Mouse (Mus musculus) neural tube, embryonic 13.5 days (tissue): Measurements from ENCODE around the gene Krt82. TPM values are rescaled to one million over a fixed set of nuclear protein-coding genes. Genes with fewer than 3 reads are reported as not detected.

ENCODE experiments used
- ATAC-seq: fragments of 200-750 bp; cut with Nextera tagmentation; 2 replicates; pipeline ENCODE4 v1.8.0; 2017; ENCODE audit warnings: low read depth, mild to moderate bottlenecking, moderate TSS enrichment, moderate library complexity
- H3K27ac ChIP-seq: fragments of 300-500 bp; sonication (generic); replicated peaks from 2 replicates; pipeline ENCODE4 v1.5.1; 2015; ENCODE audit warnings: moderate library complexity, mild to moderate bottlenecking, inconsistent platforms
- H3K27me3 ChIP-seq: fragments of 300-500 bp; sonication (generic); 2 replicates; pipeline ENCODE4 v1.6.1; 2015; ENCODE audit warnings: mild to moderate bottlenecking, inconsistent platforms
- H3K36me3 ChIP-seq: fragments of 300-500 bp; sonication (generic); 2 replicates; pipeline ENCODE4 v1.6.1; 2015; ENCODE audit warnings: mild to moderate bottlenecking, inconsistent platforms
- H3K4me1 ChIP-seq: fragments of 300-500 bp; sonication (generic); replicated peaks from 2 replicates; pipeline ENCODE4 v1.6.1; 2015; ENCODE audit warnings: inconsistent platforms
- H3K4me2 ChIP-seq: fragments of 300-500 bp; sonication (generic); 2 replicates; pipeline ENCODE4 v1.6.1; 2015; ENCODE audit warnings: inconsistent platforms, mild to moderate bottlenecking, moderate library complexity
- H3K4me3 ChIP-seq: fragments of 300-500 bp; sonication (generic); 2 replicates; pipeline ENCODE4 v1.5.1; 2015; ENCODE audit warnings: mild to moderate bottlenecking, inconsistent platforms
- H3K9ac ChIP-seq: fragments of 300-500 bp; sonication (generic); 2 replicates; pipeline ENCODE4 v1.6.1; 2015; ENCODE audit warnings: moderate library complexity, mild to moderate bottlenecking, inconsistent platforms
- H3K9me3 ChIP-seq: fragments of 300-500 bp; sonication (generic); 2 replicates; pipeline ENCODE4 v1.6.1; 2016; ENCODE audit warnings: inconsistent platforms
- WGBS: fragments of 180-500 bp; shearing (Covaris S2); methylation state at CpG from one replicate; pipeline ENCODE4 v1.1.7; 2015; 5-methylcytosine and 5-hydroxymethylcytosine counted together
- polyA plus RNA-seq: library from polyadenylated mRNA; unstranded; fragments of >200 nt; fragmentation: Nextera tagmentation; extraction: Ambion mirVana; gene quantifications from 2 replicates; pipeline ENCODE4 v1.2.1, GENCODE M21; 2015

Gene Krt82
- not detected in 2 replicates for polyA plus RNA-seq

- no peak for ATAC-seq
- Histone ChIP-seq H3K9me3 (no peaks in the 10 kb centered on the region), H3K4me3 (no peak within 1 kb of the TSS), H3K9ac (no peak within 1 kb of the TSS), H3K27ac (no peak within 1 kb of the TSS), H3K36me3 (no peaks in the 10 kb centered on the region), H3K4me2 (no peak within 1 kb of the TSS), H3K4me1 (peaks cover 10% of the 10 kb centered on the region), H3K27me3 (peaks cover 12% of the 10 kb centered on the region)
- 60% methylated on average over 7 of the region's 7 CpGs for WGBS
These were observed at the start of gene Krt82 for GRCm38 (mm10) chr15:101550567-101550966. Gene Krt82 (minus strand): TSS chr15:101550667.

GRCm38 (mm10) chr15:101599123-101599522 is 48.7 kb upstream of the Krt82 start:
- Histone ChIP-seq H3K9me3 (0 out of 2 replicates have a peak, but pooled peaks cover 3% of the 10 kb centered on the region), H3K27me3 (no peaks in the 10 kb centered on the region), H3K4me1 (no peaks in the 10 kb centered on the region), H3K36me3 (no peaks in the 10 kb centered on the region), H3K4me2 (no peak overlapping the region), H3K4me3 (no peak overlapping the region), H3K9ac (no peak overlapping the region), H3K27ac (no peak overlapping the region)
- no peak for ATAC-seq
- 71% methylated on average over 6 of the region's 6 CpGs for WGBS

- ATAC-seq = no peak
- Histone ChIP-seq H3K27me3 (no peaks in the 10 kb centered on the region), H3K4me1 (no peaks in the 10 kb centered on the region), H3K4me3 (no peak overlapping the region), H3K36me3 (no peaks in the 10 kb centered on the region), H3K4me2 (no peak overlapping the region), H3K27ac (no peak overlapping the region), H3K9me3 (no peaks in the 10 kb centered on the region), H3K9ac (no peak overlapping the region)
- 83% methylated on average over 10 of the region's 10 CpGs for WGBS
These were observed 37.7 kb upstream of the Krt82 start for GRCm38 (mm10) chr15:101588216-101588615.

- H3K9ac ChIP-seq = no peak overlapping the region
- no peaks in the 10 kb centered on the region for H3K4me1 ChIP-seq
- H3K27me3 ChIP-seq = no peaks in the 10 kb centered on the region
- H3K9me3 ChIP-seq = no peaks in the 10 kb centered on the region
- no peak overlapping the region for H3K4me2 ChIP-seq
- no peak overlapping the region for H3K4me3 ChIP-seq
- no peaks in the 10 kb centered on the region for H3K36me3 ChIP-seq
- H3K27ac ChIP-seq = no peak overlapping the region
- ATAC-seq = no peak
- 30% methylated on average over 2 of the region's 2 CpGs for WGBS
These were observed 34.0 kb upstream of the Krt82 start for GRCm38 (mm10) chr15:101584456-101584855.

GRCm38 (mm10) chr15:101583211-101583965 is 32.9 kb upstream of the Krt82 start:
- no peak overlapping the region for H3K27ac ChIP-seq
- H3K4me3 ChIP-seq = no peak overlapping the region
- no peak overlapping the region for H3K4me2 ChIP-seq
- no peak for ATAC-seq
- WGBS = 83% methylated on average over 8 of the region's 8 CpGs
- H3K9ac ChIP-seq = no peak overlapping the region
- H3K36me3 ChIP-seq = no peaks in the 10 kb centered on the region
- no peaks in the 10 kb centered on the region for H3K27me3 ChIP-seq
- no peaks in the 10 kb centered on the region for H3K4me1 ChIP-seq
- no peaks in the 10 kb centered on the region for H3K9me3 ChIP-seq

GRCm38 (mm10) chr15:101581701-101582100 is 31.2 kb upstream of the Krt82 start:
- no peaks in the 10 kb centered on the region for H3K9me3 ChIP-seq
- no peak overlapping the region for H3K4me2 ChIP-seq
- no peaks in the 10 kb centered on the region for H3K36me3 ChIP-seq
- no peak for ATAC-seq
- no peak overlapping the region for H3K9ac ChIP-seq
- no peak overlapping the region for H3K4me3 ChIP-seq
- no peaks in the 10 kb centered on the region for H3K27me3 ChIP-seq
- WGBS = 88% methylated on average over 3 of the region's 3 CpGs
- no peak overlapping the region for H3K27ac ChIP-seq
- H3K4me1 ChIP-seq = no peaks in the 10 kb centered on the region

GRCm38 (mm10) chr15:101575506-101575905 is 25.0 kb upstream of the Krt82 start:
- no peak for ATAC-seq
- H3K9me3 ChIP-seq = no peaks in the 10 kb centered on the region

GRCm38 (mm10) chr15:101573796-101574345 is 23.4 kb upstream of the Krt82 start, which contains the start of gene Krt75:
Gene Krt75 (minus strand): TSS chr15:101573904.
- H3K4me1 ChIP-seq = no peaks in the 10 kb centered on the region
- H3K9ac ChIP-seq = no peak within 1 kb of the TSS
- ATAC-seq = no peak
- H3K9me3 ChIP-seq = no peaks in the 10 kb centered on the region
- no peak within 1 kb of the TSS for H3K4me3 ChIP-seq
- no peaks in the 10 kb centered on the region for H3K27me3 ChIP-seq
- H3K4me2 ChIP-seq = no peak within 1 kb of the TSS
- no peak within 1 kb of the TSS for H3K27ac ChIP-seq
- 73% methylated on average over 15 of the region's 15 CpGs for WGBS
- H3K36me3 ChIP-seq = no peaks in the 10 kb centered on the region

More at GRCm38 (mm10) chr15:101575506-101575905, 25.0 kb upstream of the Krt82 start:
- H3K27ac ChIP-seq = no peak overlapping the region
- H3K4me2 ChIP-seq = no peak overlapping the region
- H3K4me3 ChIP-seq = no peak overlapping the region
- no peaks in the 10 kb centered on the region for H3K36me3 ChIP-seq
- no peaks in the 10 kb centered on the region for H3K4me1 ChIP-seq
- H3K9ac ChIP-seq = no peak overlapping the region
- 92% methylated on average over 5 of the region's 5 CpGs for WGBS
- no peaks in the 10 kb centered on the region for H3K27me3 ChIP-seq

GRCm38 (mm10) chr15:101567780-101568179 is 17.3 kb upstream of the Krt82 start:
- WGBS = 53% methylated on average over 7 of the region's 7 CpGs
- no peak overlapping the region for H3K4me3 ChIP-seq
- H3K4me1 ChIP-seq = no peaks in the 10 kb centered on the region
- no peak for ATAC-seq
- no peaks in the 10 kb centered on the region for H3K9me3 ChIP-seq
- no peaks in the 10 kb centered on the region for H3K36me3 ChIP-seq
- no peaks in the 10 kb centered on the region for H3K27me3 ChIP-seq
- no peak overlapping the region for H3K27ac ChIP-seq
- no peak overlapping the region for H3K4me2 ChIP-seq
- H3K9ac ChIP-seq = no peak overlapping the region

GRCm38 (mm10) chr15:101562850-101563249 is 12.4 kb upstream of the Krt82 start, which contains the start of gene Krt90:
Gene Krt90 (minus strand): TSS chr15:101562950.
- ATAC-seq = no peak
- Histone ChIP-seq H3K4me1 (peaks cover 8% of the 10 kb centered on the region), H3K27ac (no peak within 1 kb of the TSS), H3K9ac (no peak within 1 kb of the TSS), H3K4me2 (no peak within 1 kb of the TSS), H3K9me3 (no peaks in the 10 kb centered on the region), H3K36me3 (no peaks in the 10 kb centered on the region), H3K27me3 (no peaks in the 10 kb centered on the region), H3K4me3 (no peak within 1 kb of the TSS)
- 79% methylated on average over 5 of the region's 5 CpGs for WGBS

GRCm38 (mm10) chr15:101558034-101558646 is 7.7 kb upstream of the Krt82 start:
- Histone ChIP-seq H3K9ac (no peak overlapping the region), H3K4me2 (no peak overlapping the region), H3K9me3 (no peaks in the 10 kb centered on the region), H3K36me3 (no peaks in the 10 kb centered on the region), H3K4me3 (no peak overlapping the region), H3K27ac (no peak overlapping the region), H3K4me1 (peaks cover 13% of the 10 kb centered on the region), H3K27me3 (no peaks in the 10 kb centered on the region; the same call in 1 of the 2 replicates)
- no peak for ATAC-seq
- 2% methylated on average over 7 of the region's 7 CpGs for WGBS

GRCm38 (mm10) chr15:101553169-101553568 is 2.7 kb upstream of the Krt82 start:
- H3K27me3 ChIP-seq = peaks cover 12% of the 10 kb centered on the region
- peak overlapping the region; percentile 44 for H3K4me2 ChIP-seq
- no peak overlapping the region for H3K27ac ChIP-seq
- no peak overlapping the region for H3K9ac ChIP-seq
- H3K36me3 ChIP-seq = no peaks in the 10 kb centered on the region
- H3K9me3 ChIP-seq = no peaks in the 10 kb centered on the region
- ATAC-seq = peak; percentile 77; the same call in 1 of the 2 replicates
- H3K4me3 ChIP-seq = no peak overlapping the region
- peaks cover 16% of the 10 kb centered on the region for H3K4me1 ChIP-seq
- under 1% methylated on average over 11 of the region's 11 CpGs for WGBS
